Mouse (Mus musculus) CD4-positive, CD25-positive, alpha-beta regulatory T cell, adult 4 months (primary cell): ENCODE measurements around the gene Lamtor2. TPM values are rescaled to one million over a fixed set of nuclear protein-coding genes. Genes with fewer than 3 reads are reported as not detected.

Experiments used
- ATAC-seq: one replicate; pipeline ENCODE4 v1.8.0; 2017
- polyA plus RNA-seq, 2 experiments: library from polyadenylated mRNA; unstranded; fragments of 100-300 nt; shearing (Covaris generic); gene quantifications; one replicate each; pipeline ENCODE4 v1.2.1; 2017

The Lamtor2 gene
- polyA plus RNA-seq, 2 experiments from 2014 or later: 197 to 234 TPM

DNA sequence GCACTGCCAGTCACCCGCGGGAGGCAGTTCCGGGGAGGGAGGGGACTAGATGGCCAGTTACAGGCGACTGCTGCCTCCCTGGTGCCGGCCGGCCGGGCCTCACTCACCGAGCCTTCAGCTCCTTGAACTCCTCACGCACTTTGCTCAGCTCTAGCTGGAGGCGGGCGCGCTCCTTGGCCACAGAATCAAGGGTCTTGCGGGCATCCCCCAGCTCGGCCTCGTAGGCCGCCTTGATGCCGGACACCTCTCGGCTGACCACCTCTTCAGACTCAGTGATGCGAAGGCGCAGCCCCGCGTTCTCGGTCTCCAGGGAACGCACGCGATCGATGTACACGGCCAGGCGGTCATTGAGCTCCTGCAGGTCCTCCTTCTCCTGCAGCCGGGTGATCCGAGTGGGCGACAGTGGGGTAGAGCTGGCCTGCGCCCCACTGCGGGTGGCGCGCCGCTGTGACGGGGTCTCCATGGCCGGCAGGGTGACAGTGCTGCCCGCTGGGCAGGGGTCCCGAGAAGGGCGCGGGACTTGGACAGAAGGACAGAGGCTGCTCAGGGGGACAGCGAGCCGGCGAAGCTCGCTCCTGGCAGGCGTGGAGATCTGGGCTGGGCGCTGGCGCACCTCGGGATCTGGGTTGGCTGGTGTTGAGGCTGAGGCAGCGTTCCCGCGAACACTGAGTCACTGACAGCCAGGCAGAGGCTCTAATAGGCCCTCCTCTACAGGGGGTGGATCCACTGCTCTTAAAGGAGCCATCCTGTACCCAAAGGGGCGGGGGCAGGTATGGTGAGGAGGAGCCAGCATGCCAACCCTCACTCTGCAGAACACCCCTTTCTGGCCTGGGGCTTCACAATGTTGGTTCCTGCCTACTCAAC, 50.0 kb downstream of the Lamtor2 start:
- ATAC-seq: peak; percentile 98

DNA sequence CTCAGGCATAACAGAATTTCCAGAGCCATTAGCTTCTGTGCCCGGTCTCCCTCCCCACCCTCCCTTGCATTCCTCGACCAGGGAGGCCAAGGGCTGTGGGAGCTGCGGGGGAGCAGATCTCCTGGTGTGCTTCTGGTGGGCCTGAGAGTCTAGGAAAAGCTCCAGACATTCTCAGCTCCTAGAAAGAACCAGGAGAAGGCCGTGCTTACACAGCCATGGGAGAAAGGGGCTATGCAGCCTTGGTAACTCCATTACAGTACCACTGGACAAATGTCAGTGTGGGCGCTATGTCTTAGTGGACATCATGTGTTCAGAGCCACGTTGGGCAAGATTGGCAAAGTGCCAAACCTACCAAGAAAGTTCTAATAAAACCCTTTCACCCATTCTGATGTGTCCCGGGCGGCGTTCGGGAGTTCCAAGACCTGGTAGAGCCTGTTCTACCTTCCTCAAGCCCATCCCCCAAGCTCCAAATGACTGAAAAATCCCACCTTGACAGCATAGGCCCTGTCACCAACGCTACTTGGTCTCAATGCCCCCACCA, 50.8 kb downstream of the Lamtor2 start:
- no peak for ATAC-seq

DNA sequence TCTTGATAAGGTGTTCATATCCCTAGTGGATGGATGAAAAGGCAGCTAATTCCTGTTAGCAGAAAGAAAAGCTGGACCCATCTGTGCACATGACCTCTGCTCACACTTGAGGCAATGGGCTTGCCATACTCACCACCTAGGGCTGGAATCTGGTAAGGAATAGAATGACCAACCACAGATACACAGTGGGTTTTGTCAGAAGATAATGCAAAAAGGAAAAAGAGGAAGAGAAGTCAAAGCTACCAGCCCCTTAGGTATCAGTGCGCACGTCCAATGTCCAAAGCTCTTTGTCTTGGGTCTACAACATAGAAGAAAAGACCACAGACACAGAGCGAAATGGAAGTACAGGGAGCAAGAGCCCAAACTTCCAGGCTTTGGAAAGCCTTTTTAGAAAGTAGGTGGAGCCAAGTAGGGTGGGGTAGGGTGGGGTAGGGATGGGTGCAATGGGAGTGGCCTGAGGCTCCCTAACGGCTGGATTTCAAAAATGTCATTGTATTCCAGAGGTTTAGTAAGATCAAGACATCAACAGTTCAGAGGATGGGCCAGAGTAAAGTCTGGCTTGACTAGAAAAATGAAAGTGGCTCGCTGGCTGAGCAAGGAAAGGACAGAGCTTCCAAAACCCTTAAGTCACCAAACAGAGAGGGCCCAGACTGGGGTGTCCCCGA, 51.4 kb downstream of the Lamtor2 start:
- no peak for ATAC-seq

DNA sequence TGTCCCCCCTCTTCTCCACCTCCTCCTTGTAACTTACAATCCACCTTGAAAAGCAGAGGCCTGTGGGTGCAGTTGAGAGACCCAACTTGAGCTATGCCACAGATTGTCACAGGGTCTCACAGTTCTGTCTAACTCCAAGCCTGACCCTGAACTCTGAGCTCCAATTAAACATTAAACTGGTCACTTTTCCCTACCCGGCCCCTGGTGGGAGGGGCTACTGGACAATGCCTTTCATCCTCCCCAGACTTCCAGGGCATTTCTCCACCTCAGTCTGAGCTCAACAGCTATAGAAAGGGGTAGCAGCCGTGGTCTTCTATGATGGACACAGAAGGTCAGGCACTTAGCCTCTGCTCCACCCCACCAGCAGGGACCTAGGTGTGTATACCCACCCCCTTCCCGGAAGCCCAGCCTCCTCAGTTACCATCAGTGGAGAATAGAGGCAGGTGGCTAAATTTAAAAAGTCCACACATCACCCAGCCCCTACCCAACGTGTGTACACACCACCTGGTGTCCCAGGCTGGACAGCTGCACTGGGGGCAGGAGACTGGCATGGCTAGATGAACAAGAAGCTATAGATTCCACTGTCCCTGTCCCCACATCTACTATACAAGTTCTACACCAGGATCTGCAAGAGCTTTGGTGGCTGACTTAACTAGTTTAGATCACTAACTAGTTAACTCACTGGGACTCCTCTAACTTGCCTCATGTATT, 52.1 kb downstream of the Lamtor2 start:
- ATAC-seq: no peak

DNA sequence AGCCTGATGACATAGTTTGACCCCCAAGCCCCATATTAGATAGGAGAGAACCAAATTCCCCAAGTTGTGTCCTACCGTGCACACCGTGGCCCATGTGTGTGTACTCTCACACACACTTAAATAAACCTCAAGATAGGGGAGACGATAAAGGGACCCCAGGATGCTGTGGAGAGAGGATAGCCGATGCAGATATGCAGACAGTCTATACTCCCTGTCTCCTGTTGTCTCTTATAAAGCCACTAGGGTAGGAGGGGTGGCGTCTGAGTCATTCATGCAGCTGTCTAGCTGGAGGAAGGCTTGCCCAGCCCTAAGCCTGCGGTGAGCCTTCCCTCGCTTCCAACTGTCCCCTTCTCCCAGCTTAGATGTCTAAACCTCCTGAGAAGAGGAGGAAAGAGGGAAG, 52.8 kb downstream of the Lamtor2 start:
- no peak for ATAC-seq

Other genes starting within 250 kb of the Lamtor2 start
- gene Glmp, start 228.1 kb downstream of the Lamtor2 start, polyA plus RNA-seq: 100 to 1,000 TPM; 370 to 504 TPM
- gene Tmem79, start 216.9 kb downstream of the Lamtor2 start, polyA plus RNA-seq: 1 to 10 TPM; 1.1 to 2.2 TPM
- gene Smg5, start 216.8 kb downstream of the Lamtor2 start, polyA plus RNA-seq: 10 to 100 TPM; 24.2 to 34.9 TPM
- gene Paqr6, start 188.5 kb downstream of the Lamtor2 start, polyA plus RNA-seq: not detected
- not detected for gene Bglap3, start 180.3 kb downstream of the Lamtor2 start, polyA plus RNA-seq
- gene Bglap2, start 174.4 kb downstream of the Lamtor2 start, polyA plus RNA-seq: not detected
- not detected for gene Bglap, start 168.6 kb downstream of the Lamtor2 start, polyA plus RNA-seq
- gene Pmf1, start 142.7 kb downstream of the Lamtor2 start, polyA plus RNA-seq: 10 to 100 TPM; 37.2 to 52.9 TPM
- gene Slc25a44, start 127.9 kb downstream of the Lamtor2 start, polyA plus RNA-seq: 10 to 100 TPM; 17.5 to 18.5 TPM
- 10 to 100 TPM; 17.6 to 32.8 TPM for gene Sema4a, start 91.9 kb downstream of the Lamtor2 start, polyA plus RNA-seq
- 1 to 10 TPM; 5.0 to 5.1 TPM for gene Lmna, start 43.1 kb downstream of the Lamtor2 start, polyA plus RNA-seq
- 1 to 10 TPM in 1 of 2 experiments, under 1 TPM in 1; 0.60 to 1.5 TPM for gene Mex3a, start 20.7 kb downstream of the Lamtor2 start, polyA plus RNA-seq
- gene Rab25, start 4.8 kb downstream of the Lamtor2 start, polyA plus RNA-seq: not detected
- 10 to 100 TPM; 11.9 to 12.0 TPM for gene Ubqln4, start 684 bp upstream of the Lamtor2 start, polyA plus RNA-seq
- 100 to 1,000 TPM; 160 to 161 TPM for gene Ssr2, start 22.8 kb upstream of the Lamtor2 start, polyA plus RNA-seq
- 10 to 100 TPM; 36.5 to 48.6 TPM for gene Arhgef2, start 52.9 kb upstream of the Lamtor2 start, polyA plus RNA-seq
- gene Rxfp4, start 100.1 kb upstream of the Lamtor2 start, polyA plus RNA-seq: under 1 TPM in 1 of 2 experiments, not detected in 1; 0.26 TPM
- gene Khdc4, start 132.7 kb upstream of the Lamtor2 start, polyA plus RNA-seq: 10 to 100 TPM; 49.8 to 50.2 TPM
- 10 to 100 TPM; 28.1 to 36.1 TPM for gene Rit1, start 163.8 kb upstream of the Lamtor2 start, polyA plus RNA-seq
- 100 to 1,000 TPM in 1 of 2 experiments, 10 to 100 TPM in 1; 82.0 to 119 TPM for gene Syt11, start 222.1 kb upstream of the Lamtor2 start, polyA plus RNA-seq